In the genomic region with DNA sequence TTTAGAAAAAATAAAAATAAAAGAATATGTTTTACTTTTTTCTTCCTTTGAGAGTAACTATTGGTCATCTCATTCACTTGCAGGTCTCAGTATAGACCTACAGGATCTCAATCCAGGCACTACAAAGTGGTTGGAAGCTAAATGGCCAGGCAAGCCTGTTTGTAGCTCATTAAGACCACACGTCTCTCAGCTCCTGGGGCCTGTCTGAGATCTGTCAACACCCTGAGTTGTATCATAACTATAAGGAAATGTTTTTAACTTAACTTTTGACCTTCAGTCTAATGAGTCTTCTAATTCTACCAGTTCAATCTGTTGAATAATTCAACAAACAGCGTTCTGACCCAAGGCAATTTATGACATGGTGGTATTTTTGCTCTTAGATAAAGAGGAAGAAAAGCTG, we compare ENCODE assay signal across 15 mouse cellular contexts.
"Had no signal": no experiment of that assay in that cellular context is flagged by ENCODE, and none has a peak within 500 bp of the region (broad histone marks: within the 10 kb centered on the region; RNA-seq: fewer than 3 reads in every experiment).

No protein-coding gene starts in this region.

- H3K36me3 ChIP-seq: liver, embryonic 15.5 days; midbrain, embryonic 15.5 days; stomach, embryonic 15.5 days had no signal

- H3K27me3 ChIP-seq: liver, embryonic 15.5 days; megakaryocyte, embryonic 14.5 days; midbrain, embryonic 15.5 days; stomach, embryonic 15.5 days had no signal

- H3K4me3 ChIP-seq: layer of hippocampus, adult 2 months; liver, embryonic 15.5 days; megakaryocyte, embryonic 14.5 days; midbrain, embryonic 15.5 days; stomach, embryonic 15.5 days had no signal

- H3K4me2 ChIP-seq: liver, embryonic 11.5 days; liver, embryonic 15.5 days; midbrain, embryonic 15.5 days; stomach, embryonic 15.5 days had no signal

- H3K9me3 ChIP-seq: liver, embryonic 15.5 days; megakaryocyte, embryonic 14.5 days; midbrain, embryonic 15.5 days; stomach, embryonic 15.5 days had no signal

- ATAC-seq: midbrain, embryonic 15.5 days had no signal

- H3K4me1 ChIP-seq: liver, embryonic 15.5 days; megakaryocyte, embryonic 14.5 days; midbrain, embryonic 15.5 days; stomach, embryonic 15.5 days had no signal

- H3K9ac ChIP-seq: liver, embryonic 15.5 days; midbrain, embryonic 15.5 days; stomach, embryonic 15.5 days had no signal

- DNase-seq: kidney, adult 11 months; kidney, adult 9 months; kidney, postnatal 4 days; left cerebral cortex, postnatal 4 days; right cerebral cortex, postnatal 14 days; thymus, adult 2 months; thymus, postnatal 25 days had no signal

- H3K27ac ChIP-seq: kidney, postnatal 0 days; layer of hippocampus, adult 2 months; liver, embryonic 15.5 days; macrophage; midbrain, embryonic 15.5 days; stomach, embryonic 15.5 days had no signal
